Mouse (Mus musculus) heart, postnatal 0 days (tissue): ENCODE data around the gene 4930452B06Rik.

Experiments used
- CTCF ChIP-seq: IDR thresholded peaks from 2 replicates; pipeline ENCODE4 v1.5.1; 2016; ENCODE audit warnings: antibody characterized with exemption, control low read depth, low read depth
- EP300 ChIP-seq: IDR thresholded peaks from 2 replicates; pipeline ENCODE4 v1.6.1; 2016; ENCODE audit warnings: antibody characterized with exemption, low read depth

DNA sequence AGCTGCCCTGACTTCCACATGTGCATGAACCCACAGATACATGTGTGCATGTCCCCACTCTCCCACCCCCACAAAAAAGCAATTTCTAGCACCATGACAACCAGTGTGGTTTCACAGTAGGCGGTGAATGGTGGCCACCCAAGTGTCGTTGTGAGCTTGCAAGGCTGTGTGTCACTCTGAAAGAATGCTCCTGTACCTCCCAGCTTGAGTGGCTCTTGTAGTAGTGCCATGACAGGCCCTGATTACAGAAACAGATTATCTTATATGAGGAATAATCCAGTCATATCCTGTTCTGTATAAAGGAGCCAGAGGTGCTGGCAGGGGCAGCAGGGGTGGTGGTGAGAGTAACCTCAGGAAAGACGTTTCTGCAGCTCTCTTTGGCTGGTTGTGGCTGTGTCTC is 247.4 kb downstream of the 4930452B06Rik start:
- TF ChIP-seq CTCF (no peak), EP300 (no peak)
